Mouse (Mus musculus) erythroblast, adult 5-6 weeks (primary cell): ENCODE measurements around the gene Slc35a3. TPM values are rescaled to one million over a fixed set of nuclear protein-coding genes. Genes with fewer than 3 reads are reported as not detected.
"Not testable (repeated sequence)": the region's sequence is repeated elsewhere in the genome, so short reads cannot be mapped to it uniquely, and the experiment has no call there.

Source experiments
- ATAC-seq: replicated peaks from 2 replicates; pipeline ENCODE4 v1.8.0; 2016; ENCODE audit warnings: moderate number of reproducible peaks, mild to moderate bottlenecking, moderate TSS enrichment, inconsistent platforms; ENCODE audit not compliant: poor library complexity, low FRiP score, severe bottlenecking
- total RNA-seq, 2 experiments: library from RNA; stranded (forward) in 1 of 2; stranded (reverse) in 1 of 2; fragments of 150-400 nt in 1 of 2; fragments of 200-764, 138-1000 nt in 1 of 2; gene quantifications; 2 replicates each; pipeline versions ENCODE4 v1.2.3 to v1.2.4; 2015 to 2017; ENCODE audit warnings: low replicate concordance in 2 of 2

Slc35a3 gene
- 10.7 and 21.3 TPM in 2 replicates for total RNA-seq (2015; ENCODE audit: low replicate concordance)
- total RNA-seq (2017; ENCODE audit: low replicate concordance), result 16.0 and 17.1 TPM in 2 replicates

DNA sequence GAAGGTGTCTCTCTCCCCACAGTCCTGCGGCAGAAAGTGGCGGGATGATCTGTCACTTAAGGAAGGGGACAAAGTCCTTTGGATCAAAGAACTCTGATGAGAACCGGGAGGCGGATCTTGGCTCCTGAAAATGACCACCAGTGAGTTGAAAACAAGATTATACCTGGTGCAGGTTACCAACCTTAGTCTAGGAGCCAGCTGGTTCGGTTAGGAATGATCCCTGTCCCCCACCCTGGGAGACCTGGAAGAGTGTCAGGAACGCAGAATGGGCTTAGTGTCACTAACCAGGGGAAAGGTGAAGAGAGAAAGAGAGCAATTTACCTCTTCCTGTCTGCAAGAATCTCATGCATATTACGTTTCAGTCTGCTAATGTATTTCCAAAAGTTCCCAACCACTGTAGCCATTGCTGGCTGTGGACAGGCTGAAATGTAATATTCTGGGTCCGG lies at the start of gene Slc35a3:
Gene Slc35a3, minus strand, starts transcription at position 396 of the 446 bp plus-strand sequence.
- no peak for ATAC-seq

DNA sequence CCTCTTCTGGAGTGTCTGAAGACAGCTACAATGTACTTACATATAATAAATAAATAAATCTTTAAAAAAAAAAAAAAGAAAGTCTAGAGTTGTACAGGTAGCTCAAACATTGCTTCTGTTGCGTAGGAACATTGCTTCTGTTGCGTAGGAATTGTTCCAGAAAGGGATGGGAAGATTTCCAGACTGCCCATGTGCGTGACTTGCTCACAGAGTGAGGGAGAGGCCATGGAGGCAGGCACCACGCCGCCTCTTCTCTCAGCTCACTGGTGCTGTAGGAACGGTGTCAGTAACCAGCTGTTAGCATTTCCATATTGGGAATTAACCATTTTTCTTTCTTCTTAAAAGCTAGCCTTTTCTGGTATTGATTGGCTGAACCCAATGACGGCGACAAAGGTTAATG lies 40.2 kb upstream of the Slc35a3 start:
- ATAC-seq, result no peak

DNA sequence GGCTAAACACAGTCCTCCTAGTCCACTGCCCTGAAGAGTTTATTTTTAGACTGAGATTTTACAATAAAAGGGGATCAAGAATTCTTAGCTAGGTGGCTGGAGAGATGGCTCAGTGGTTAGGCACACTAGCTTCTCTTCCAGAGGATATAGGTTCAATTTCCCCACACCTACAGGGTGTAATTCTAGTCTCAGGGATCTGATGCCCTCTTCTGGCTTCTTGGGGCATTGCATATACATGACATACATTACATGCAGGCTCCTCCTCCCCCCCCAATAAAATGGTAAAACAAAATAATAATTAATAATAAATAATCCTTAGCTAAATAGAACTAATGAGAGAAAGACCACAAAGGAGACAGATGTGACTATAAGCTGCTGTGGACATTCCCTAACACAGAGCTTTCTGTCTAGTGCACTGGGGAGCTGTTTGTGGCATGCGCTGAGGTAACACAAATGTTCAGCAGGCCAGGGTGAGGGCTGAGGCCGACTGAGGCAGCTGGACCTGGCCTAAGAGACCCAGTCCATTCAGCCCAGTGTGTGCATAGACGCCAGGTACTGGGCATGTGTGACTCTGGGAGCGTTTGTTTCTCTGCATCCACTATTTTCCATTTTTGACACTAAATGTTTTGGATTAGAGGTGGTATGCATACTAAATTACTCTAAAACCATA lies 38.7 kb upstream of the Slc35a3 start:
- ATAC-seq, result peak; percentile 83

DNA sequence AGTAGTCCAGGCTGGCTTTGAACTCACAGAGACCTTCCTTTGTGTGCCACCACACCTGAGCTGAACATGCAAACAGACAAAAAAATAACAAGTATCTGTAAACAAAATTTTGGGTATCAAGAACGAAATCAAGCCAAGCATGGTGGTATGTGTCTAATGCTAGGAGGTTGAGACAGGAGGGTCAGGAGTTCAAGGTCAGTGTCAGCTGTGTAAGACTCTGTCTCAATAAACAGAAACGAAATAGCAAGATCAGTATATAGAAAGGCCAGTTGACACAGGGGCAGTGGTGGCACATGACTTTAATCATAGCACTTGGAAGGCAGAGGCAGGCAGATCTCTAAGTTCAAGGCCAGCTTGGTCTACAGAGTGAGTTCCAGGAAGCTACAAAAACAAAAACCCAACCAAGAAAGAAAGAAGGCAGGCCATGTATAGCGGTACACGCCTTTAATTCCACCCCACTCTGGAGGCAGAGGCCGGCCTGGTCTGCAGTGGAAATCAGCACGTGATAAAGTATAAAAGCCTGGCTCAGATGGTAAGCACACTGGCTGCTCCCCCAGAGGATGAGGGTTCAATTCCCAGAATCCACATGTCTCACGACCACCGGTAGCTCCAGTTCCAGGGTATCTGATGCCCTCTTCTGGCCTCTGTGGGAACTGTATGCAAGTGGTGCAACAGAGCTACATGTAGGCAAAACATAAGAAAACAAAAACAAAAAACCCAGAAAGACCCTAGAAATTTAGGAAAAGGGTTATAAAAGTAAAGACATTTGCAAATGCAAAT lies 36.0 kb upstream of the Slc35a3 start:
- ATAC-seq, result peak; percentile 63

DNA sequence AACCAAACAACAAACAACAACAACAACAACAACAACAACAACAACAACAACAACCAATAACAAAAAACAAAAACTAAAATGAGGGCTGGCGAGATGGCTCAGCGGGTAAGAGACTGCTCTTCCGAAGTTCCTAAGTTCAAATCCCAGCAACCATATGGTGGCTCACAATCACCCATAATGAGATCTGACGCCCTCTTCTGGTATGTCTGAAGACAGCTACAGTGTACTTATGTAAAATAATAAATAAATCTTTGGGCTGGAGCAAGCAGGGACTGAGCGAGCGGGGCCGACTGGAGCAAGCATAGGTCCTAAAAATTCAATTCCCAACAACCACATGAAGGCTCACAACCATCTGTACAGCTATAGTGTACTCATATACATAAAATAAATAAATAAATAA lies 35.0 kb upstream of the Slc35a3 start:
- not testable (repeated sequence) for ATAC-seq

DNA sequence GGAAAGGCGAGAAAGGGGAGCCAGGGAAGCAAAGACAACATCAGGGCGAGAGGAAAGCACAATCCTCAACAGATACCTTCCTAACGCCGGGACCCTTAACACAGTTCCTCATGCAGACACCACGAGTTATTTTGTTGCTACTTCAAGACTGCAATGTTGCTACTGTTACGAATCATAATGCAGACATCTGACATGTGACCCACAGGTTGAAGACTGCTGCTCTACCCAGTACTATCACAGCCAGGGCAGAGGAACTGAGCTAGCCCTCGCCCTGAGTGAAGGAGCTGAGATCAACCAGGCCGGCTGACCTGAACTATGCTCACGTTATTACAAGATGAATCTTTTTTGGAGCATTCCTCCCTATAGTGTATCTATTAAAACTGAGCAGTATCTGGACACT lies 28.3 kb upstream of the Slc35a3 start:
- no peak for ATAC-seq

DNA sequence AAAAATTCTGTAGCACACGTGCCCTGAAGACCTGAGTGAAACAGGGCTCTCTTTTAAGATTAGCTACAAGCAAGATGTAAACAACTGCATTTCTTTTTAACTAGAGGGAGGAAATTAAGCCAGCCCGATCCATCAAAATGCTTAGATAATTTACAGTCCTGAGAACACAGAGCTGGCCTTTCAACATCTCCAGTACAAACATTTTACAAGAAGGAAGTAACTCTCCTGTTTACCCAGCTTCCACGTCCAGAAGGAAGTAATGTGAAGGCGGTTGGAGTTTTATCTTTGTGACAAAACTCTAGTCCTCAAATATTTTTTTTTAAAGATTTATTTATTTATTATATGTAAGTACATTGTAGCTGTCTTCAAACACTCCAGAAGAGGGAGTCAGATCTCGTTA lies 27.5 kb upstream of the Slc35a3 start:
- no peak for ATAC-seq

DNA sequence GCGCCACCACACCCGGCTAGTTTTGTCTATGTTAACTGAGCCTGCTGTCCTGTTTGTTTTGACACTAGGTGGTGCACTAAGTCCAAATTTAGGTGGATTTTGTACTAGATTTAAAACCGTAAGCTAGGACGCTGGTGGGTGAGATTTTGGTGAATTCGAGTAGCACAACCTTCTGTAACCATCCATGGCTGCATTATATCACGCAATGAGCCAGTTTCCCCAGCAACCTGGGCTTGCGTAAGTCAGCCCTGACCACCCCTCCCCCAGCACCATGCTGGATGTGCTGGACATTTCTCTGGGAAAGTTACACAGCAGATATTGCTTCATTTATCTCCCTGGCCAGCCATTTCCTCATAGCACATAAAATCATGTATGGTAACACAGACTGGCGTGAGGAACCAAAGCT lies 24.7 kb upstream of the Slc35a3 start:
- no peak for ATAC-seq

DNA sequence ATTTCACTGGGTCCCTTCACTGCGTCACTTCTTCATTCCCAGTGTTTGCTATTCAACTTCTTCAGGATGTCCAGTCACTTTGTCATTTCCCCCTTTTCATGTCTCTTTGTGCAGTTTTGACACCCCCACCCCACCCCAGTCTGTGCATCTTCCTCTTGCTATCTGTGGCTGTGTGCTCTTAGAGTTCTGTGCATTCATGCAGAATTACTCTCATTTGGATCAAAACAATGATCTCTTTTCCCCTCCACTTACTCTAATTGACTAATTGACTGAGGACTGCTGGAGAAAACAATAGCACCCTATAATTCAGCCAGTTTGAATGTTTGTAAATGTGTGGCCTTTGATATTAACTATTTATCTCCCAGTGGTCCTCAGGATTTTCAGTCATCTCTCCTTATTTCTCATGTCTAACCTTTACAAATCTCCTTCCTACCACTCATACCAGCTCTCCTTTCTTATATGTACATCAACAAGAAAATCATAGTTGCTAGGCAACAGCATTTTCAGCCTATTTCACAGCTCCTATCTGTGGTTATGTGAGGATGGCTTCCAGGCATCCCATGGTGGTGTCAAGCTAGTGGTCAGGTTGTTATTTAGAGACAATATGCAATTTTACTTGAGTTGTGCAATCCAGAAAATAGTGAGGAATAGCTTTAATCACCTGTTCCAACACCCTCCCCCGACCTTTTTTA lies 17.0 kb upstream of the Slc35a3 start:
- no peak for ATAC-seq

DNA sequence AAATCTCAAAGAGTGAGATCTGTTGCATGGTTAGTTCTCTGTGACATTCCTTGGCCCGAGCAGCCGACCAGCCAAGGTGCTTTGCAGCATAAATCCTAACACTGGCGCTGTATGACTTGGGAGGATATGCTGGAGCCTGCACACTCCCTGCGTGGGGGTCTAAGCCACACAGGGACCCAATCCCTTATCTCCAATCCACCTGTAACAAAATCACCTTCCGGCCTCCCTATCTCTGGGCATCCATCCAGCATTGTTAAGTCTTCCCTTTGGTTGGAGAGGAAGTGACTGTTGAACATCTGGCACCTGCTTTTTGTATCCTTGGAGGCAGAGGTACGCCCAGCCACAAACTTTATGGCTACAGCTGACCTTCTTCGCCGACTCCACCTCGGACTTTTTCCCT lies 14.2 kb upstream of the Slc35a3 start:
- no peak for ATAC-seq

DNA sequence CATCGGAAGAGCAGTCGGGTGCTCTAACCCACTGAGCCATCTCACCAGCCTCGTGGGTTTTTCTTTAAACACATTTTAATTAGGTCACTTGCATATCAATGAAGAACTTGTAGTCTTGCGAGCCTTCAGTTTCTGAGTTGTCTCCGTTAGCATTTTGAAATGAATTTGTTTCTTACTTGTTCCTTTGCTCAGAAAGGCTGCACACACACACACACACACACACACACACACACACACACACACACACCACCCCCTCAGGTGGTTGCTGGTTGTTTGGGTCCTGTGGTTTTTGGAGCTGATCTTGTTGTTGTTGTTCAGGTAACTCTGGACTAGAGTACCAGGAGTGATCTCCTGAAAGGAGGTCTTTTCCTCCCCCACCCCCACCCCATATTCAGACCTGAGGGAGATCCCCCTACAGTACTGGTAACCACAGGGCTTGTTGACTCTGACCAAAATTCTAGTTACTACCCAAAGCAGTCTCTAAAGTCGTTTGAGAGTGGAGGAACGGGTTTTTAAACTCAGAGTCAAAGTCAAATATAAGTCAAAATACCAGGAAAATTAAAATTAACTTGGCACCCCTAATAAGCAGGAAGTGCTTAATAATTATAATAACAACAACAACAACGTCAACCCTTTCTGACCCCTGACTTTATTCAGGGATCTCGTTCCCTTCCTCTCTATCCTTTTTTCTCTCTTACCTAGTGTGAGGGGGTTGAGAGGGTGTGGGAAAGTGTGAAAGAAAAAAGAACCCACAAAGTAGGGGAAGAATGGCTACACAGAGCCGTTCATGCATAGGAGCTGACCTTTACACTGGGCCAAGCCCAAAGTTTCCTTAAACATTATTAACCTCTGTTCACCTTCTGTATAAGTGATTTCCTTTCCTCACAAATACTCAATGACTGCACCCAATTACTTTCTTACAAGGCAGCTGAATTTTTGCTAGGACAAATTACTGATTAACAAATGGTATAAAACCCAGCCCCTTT lies 11.2 kb upstream of the Slc35a3 start:
- ATAC-seq, result no peak

DNA sequence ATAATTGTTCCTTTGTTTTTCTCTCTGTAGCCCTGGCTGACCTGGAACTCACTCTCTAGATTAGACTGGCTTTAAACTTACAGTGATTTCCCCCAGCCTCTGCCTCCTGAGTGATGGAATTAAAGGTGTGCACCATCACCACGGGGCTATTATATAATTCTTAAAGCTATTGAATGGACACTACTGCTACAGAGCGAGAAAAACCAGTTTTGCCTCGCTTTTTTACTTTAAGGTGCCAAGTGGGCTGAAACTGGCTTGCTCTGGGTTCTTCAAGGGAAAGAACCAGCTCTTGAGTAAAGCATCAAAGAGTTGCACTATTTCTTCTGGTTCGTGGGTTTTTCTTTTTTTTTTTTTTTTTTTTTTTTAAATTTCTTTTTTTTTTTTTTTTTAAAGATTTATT lies 10.3 kb upstream of the Slc35a3 start:
- no peak for ATAC-seq

DNA sequence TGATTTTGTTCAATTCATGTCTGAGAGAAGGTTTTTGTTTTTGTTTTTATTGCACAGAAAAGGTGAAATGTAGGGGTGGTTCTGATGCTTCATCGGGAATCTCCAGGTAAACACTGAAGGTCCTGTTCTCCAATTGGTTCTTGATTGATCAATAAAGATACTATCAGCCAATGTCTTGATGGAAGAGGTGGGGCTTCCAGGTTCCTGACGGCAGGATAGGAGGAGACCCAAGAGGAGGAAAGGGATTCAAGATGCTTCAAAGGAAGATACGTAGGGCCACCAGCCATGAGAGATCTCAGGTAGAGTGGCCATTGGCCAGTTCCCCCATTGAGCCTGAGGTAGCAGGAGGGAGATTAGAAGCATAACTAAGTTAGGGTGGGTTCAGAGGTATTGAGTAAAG lies 6.3 kb upstream of the Slc35a3 start:
- no peak for ATAC-seq

DNA sequence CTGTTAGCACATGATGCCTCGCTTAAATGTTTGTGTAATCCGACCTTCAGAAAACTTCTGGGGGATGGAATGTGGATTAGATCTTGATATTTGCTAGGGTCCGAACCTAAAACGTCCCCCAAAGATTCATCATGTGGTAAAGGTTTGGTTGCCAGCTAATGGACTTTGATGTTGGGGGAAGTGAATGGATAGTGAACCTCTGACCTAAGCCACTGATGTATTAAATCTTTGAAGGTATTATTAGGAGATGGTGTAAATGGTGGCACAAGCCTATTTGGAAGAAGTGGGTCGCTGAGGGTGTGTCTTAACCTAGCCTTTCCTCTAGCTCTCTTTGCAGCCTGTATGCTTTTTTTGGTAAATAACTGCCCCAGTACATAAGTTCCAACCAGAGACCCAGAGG lies 400 bp upstream of the Slc35a3 start:
- no peak for ATAC-seq

DNA sequence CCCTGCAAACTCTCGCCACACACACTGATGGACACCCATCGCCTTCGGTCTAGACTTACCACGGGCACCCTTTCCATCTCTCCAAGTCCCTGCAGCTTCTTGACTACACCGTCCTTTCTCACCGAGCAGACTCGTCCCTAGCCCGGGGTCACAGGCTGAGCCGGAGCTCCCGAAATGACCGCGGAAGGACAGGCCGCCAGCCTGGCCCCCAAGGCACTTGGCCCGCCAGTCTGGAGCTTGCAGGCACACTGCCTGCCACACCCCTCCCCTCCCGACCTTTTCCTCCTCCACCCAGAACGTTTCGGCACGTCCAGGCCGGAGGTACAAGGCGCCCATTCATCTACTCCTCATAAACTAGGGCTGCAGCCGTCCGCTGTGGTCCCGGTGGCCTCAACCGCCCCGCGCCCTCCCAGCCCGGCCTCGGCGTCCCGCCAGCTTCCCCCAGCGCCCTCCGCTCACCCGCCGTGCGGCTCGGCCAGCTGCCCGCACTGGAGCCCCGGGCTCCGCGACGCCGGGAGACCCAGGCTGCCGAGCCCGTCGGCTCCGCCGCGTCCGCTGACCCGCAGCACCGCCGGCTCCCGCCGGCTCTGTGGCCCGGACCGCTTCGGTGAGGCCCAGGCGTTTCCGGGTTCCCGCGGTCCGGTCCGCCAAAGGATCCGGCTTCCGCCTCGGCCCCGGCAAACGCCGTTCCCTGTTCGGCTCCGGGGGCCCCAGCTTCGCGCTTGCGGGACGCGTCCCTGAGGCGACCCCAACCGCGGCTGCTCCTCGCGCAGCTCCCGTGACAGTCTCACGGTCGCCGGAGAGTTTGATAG lies 801 bp downstream of the Slc35a3 start:
- ATAC-seq, result peak; percentile 97

DNA sequence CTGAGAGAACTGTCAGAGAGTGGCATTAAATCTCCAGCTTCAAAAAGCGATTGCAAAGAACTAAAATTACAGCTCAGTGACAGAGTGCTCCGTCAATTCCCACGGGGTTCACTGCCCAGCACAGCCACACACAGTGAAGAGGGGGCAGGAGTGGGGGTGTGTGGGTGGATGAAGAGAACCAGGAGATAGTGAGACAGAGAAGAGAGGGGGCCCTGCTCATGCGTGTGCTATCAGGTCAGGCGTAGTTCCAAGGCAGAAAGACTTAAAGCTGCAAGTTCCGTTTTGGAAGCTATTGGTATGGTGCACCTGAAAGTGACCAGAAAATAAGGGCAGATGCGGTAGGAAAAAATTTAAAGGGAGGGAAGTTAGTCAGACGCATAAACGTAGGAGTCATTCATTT lies 1.7 kb downstream of the Slc35a3 start:
- peak; percentile 32 for ATAC-seq

DNA sequence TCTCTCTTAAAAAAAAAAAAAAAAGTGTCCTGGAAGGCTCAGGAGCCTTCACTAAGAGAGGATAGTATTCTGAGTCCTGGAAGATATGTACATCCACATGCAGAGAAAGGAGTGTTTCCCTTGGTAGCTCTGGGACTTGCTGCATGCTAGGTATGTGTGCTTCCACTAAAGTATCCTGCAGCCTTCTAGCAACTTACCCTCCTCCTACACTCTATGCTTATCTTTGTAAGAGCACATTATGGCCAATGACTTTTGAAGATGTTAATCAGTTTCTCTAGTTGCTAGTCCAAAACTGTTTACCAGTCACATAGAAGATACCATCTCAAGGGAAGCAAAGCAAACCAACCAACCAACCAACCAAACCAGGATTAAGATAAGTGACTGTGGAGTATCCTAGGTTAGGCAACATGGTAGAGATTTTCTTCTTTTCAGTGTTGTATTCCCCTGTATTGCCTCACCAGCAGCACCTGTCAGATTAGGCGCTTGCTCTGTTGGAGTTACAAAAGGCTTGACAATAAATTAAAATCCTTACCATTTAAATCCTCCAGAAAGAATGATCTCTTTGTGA lies 6.9 kb downstream of the Slc35a3 start:
- 0 out of 2 replicates have a peak, but pooled peaks have one; percentile 48 for ATAC-seq

DNA sequence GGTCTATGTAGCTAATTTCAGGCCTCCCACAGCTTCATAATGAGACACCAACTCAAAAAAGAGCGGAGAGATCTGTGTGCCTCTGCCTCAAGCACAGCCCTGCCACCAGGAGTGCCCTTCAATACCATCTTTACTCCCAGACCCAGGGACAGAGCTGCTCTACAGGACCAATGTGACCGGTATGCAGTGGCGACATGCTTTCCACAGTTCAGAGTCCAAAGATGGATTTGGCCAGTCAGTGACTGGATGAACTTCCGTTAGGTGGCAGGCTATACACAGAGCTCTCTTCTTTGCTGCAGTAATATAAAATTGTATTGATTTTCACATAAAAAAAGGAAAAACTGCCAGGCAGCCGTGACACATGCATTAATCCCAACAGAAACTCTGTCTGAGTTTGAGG lies 8.8 kb downstream of the Slc35a3 start:
- no peak for ATAC-seq
